Mouse (Mus musculus): ENCODE measurements around the gene Tbl3. TPM values are rescaled to one million over a fixed set of nuclear protein-coding genes. Genes with fewer than 3 reads are reported as not detected.

Tbl3 gene
- 10 to 100 TPM; 28.5 to 30.5 TPM for total RNA-seq (2021)
- long read RNA-seq, experiment 1, full-length matches to known transcripts = 22 of 27 reads
- long read RNA-seq, experiment 1, partial matches to known transcripts = 2 of 27 reads
- long read RNA-seq, experiment 1, other reads (novel, unspliced or antisense) = 3 of 27 reads
- long read RNA-seq, experiment 2, full-length matches to known transcripts = 26 of 29 reads
- long read RNA-seq, experiment 2, partial matches to known transcripts = 0 of 29 reads
- long read RNA-seq, experiment 2, other reads (novel, unspliced or antisense) = 3 of 29 reads

- peak; percentile 96 to 98 for DNase-seq (ENCODE audit: low spot score in 2 of 2)
Measured at GRCm38 (mm10) chr17:24706982-24707800, at the start of gene Tbl3. TSS of gene Tbl3 (minus strand) at chr17:24707660.

- DNase-seq (ENCODE audit: low spot score in 2 of 2) = no peak
Measured at GRCm38 (mm10) chr17:24752415-24753394, 45.2 kb upstream of the Tbl3 start, which contains the start of gene Hs3st6. TSS of gene Hs3st6 (plus strand) at chr17:24752988.

- DNase-seq (ENCODE audit: low spot score in 2 of 2) = no peak
Measured at GRCm38 (mm10) chr17:24751528-24751927, 44.1 kb upstream of the Tbl3 start.

- DNase-seq (ENCODE audit: low spot score in 2 of 2) = no peak
Measured at GRCm38 (mm10) chr17:24746986-24747385, 39.5 kb upstream of the Tbl3 start.

GRCm38 (mm10) chr17:24745526-24746497 lies 38.4 kb upstream of the Tbl3 start:
- DNase-seq (ENCODE audit: low spot score in 2 of 2) = peak; percentile 83 to 86

GRCm38 (mm10) chr17:24744381-24744780 lies 36.9 kb upstream of the Tbl3 start:
- no peak for DNase-seq (ENCODE audit: low spot score in 2 of 2)

- no peak for DNase-seq (ENCODE audit: low spot score in 2 of 2)
Measured at GRCm38 (mm10) chr17:24743896-24744295, 36.4 kb upstream of the Tbl3 start.

- DNase-seq (ENCODE audit: low spot score in 2 of 2) = no peak
Measured at GRCm38 (mm10) chr17:24742307-24742706, 34.8 kb upstream of the Tbl3 start.

GRCm38 (mm10) chr17:24739926-24740325 lies 32.5 kb upstream of the Tbl3 start:
- no peak for DNase-seq (ENCODE audit: low spot score in 2 of 2)

GRCm38 (mm10) chr17:24738238-24738637 lies 30.8 kb upstream of the Tbl3 start:
- DNase-seq (ENCODE audit: low spot score in 2 of 2) = no peak

GRCm38 (mm10) chr17:24737135-24737810 lies 29.8 kb upstream of the Tbl3 start:
- no peak for DNase-seq (ENCODE audit: low spot score in 2 of 2)

GRCm38 (mm10) chr17:24736330-24737051 lies 29.0 kb upstream of the Tbl3 start, which contains the start of gene Msrb1:
TSS of gene Msrb1 (plus strand) at chr17:24736642.
- peak; percentile 92 for DNase-seq (ENCODE audit: low spot score in 2 of 2)

GRCm38 (mm10) chr17:24735446-24735845 lies 28.0 kb upstream of the Tbl3 start:
- no peak for DNase-seq (ENCODE audit: low spot score in 2 of 2)

- DNase-seq (ENCODE audit: low spot score in 2 of 2) = no peak
Measured at GRCm38 (mm10) chr17:24734513-24734912, 27.1 kb upstream of the Tbl3 start.

GRCm38 (mm10) chr17:24733434-24734050 lies 26.1 kb upstream of the Tbl3 start:
- no peak for DNase-seq (ENCODE audit: low spot score in 2 of 2)

GRCm38 (mm10) chr17:24732233-24732935 lies 24.9 kb upstream of the Tbl3 start:
- no peak for DNase-seq (ENCODE audit: low spot score in 2 of 2)

- no peak for DNase-seq (ENCODE audit: low spot score in 2 of 2)
Measured at GRCm38 (mm10) chr17:24730787-24731186, 23.3 kb upstream of the Tbl3 start.

GRCm38 (mm10) chr17:24729067-24729466 lies 21.6 kb upstream of the Tbl3 start:
- no peak for DNase-seq (ENCODE audit: low spot score in 2 of 2)
